Mouse (Mus musculus) cerebellum, adult 9-11 months (tissue): ENCODE measurements around the gene Stom.

ENCODE experiments used
- DNase-seq: peaks from one replicate; pipeline ENCODE4 v3.0.0; 2022

The Stom gene

DNA sequence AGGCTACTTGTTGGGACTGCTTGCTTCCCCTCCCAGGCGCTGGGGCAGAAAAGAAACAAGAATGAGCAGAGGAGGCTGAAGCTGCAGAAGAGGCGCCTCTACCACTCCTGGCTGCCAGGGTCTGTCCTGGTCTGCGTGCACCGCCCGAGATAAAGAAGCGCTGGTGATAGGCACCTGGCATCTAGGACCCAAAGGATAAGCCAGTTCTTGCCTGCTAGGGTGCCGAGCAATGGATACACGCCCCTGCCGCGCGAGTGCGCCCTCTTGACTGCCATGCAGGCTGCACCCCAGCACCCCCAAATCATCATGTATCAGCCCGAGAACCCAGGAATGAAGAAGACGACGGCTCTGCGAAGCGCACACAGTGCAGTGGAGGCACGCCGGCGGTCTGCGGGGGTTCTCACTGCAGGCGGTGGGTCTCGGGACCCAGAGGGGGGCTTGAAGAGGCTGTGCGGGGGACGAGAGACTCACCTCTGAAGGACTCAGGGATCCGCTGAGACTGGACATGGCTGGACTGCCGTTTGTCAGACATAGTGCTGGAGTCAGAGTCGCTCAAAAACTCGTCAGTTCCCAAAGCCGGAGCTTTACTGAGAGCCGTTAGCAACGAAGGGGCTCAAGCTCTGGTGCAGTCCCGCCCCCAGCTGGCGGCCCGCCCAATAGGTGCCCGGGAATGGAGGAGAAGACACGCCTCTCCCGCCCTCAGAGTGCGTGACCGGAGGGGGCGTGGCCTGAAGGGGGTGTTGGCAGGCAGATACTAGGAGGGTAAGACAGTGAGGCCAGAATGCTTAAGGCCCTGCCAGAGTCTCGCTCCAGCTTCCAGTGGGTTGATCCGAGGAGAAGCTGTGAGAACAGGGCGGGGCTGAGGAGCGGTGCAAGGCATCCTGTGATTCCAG, at the start of gene Stom:
Gene Stom, minus strand, starts transcription at position 589 of the 893 bp plus-strand sequence.
- DNase-seq, result peak; percentile 99

GRCm38 (mm10) chr2:35385441-35385871, 48.7 kb upstream of the Stom start:
- peak; percentile 17 for DNase-seq

DNA sequence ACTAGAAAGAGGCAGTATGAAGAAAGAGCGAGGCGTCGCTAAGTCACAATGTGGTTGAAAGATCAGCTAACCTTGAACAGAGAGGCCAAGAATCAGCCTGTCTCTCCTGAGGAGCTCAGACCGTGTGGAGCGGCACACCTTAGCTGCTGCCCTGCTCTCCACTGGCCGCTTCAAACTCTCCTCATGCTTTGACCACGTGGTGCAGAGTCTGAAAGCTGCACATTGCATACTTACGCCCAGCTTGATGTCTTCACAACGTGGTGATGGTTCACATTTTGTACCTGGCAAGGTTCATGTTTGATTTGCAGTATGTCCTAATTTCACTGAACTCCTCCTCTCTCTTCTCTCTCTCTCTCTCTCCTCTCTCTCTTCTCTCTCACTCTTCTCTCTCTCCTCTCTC, 42.5 kb upstream of the Stom start:
- DNase-seq, result no peak

DNA sequence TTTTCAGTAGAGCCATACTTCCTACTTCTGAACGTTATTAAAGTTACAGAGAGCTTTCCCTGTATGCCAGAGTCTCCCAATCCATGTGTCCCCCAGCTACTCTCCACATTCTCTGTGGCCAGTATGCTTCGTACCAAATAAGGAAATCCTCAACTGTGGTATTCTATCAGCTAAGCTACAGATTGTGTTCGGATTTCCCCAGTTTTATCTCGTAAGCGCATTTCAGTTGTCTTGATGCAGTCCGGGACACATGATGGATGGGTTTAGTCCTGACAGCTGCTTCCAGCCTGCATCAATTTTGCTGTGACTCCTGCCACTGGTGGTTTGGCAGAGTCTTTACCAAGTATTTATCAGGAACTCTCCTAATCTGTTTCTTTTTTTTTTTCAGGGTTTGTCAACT, 40.8 kb upstream of the Stom start:
- no peak for DNase-seq

DNA sequence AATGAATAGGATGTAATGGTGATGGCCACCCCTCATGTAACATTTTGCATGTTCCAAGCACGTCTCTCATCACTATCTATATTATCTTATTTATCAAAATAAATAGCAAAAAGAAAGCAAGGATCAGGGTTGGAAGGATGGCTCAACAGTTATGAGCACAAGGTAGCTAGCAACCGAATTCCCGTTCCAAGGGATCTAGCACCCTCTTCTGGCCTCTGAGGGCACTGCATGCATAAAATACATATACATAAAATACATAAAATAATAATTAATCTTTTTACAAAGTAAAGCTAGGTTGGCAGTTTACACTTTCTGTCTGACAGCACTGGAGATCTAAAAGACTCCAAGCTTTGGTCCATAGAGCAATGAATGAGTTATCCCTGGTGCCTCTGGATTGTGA, 36.2 kb upstream of the Stom start:
- DNase-seq, result no peak

GRCm38 (mm10) chr2:35370686-35371085, 33.9 kb upstream of the Stom start:
- DNase-seq, result no peak

GRCm38 (mm10) chr2:35367629-35368028, 30.9 kb upstream of the Stom start, which contains the start of gene 4930568D16Rik:
4930568D16Rik (minus strand) TSS chr2:35367729.
- no peak for DNase-seq

- DNase-seq, result no peak
These were observed 12.4 kb upstream of the Stom start for GRCm38 (mm10) chr2:35349184-35349583.

DNA sequence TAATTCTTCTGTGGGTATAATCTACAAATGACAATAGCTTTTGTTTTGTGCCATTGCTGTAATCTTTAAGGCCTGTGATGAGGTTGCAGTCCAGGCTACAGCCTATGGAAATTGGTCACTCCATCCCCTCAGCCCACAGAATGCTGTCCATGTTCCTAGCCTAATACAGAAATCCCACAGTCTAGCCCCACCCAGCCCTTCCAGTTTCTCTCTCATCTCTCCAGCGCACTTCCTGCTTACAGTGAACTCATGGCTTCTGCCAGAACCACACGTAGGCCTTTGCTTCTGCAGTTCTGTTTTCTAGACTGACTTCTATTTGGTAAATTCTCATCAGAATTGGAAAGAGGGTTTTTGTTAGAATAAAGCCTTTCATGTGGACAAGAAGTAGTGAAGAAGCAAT, 9.2 kb upstream of the Stom start:
- no peak for DNase-seq

- DNase-seq, result no peak
These were observed 5.8 kb upstream of the Stom start for GRCm38 (mm10) chr2:35342605-35343004.

GRCm38 (mm10) chr2:35338707-35339106, 1.9 kb upstream of the Stom start:
- no peak for DNase-seq

GRCm38 (mm10) chr2:35338036-35338435, 1.3 kb upstream of the Stom start:
- DNase-seq, result no peak

DNA sequence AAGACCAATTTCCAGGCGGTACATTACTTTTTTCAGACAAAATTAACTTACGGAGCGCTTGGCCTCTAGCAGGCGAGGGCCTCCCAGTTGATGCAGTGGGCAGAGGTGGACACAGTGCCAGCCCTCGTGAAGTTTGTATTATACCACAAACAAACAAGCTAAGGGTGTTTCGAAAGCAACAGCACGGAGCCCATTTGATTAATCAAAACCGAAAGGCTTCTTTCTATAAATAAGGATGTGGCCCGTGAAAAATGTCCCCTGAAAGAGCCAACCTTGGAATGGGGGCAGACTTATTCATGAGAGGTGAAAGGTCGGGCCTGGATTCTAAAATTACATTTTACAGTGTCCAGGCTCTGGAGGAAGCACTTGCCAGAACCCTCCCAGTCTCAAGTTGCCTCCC, 643 bp upstream of the Stom start:
- DNase-seq, result no peak

DNA sequence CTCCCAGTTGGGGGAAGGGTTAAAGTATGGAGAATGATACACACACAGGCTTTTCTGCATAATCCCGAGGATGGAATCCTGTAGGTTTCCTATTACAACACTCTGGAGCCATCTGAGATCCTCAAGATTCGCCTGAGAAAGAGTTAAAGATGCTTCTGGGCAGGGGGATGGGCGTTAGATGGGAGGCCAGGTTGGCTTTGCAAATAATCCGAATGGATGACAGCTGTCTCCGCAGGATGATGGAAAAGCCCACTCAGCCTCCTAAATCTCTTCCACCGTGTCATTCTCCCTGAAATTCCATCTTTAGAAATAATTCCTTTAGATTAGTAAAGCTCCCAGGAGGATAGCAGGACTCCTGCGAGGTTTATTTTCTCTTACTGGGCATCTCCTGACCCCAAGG, 1.2 kb downstream of the Stom start:
- DNase-seq, result no peak

- no peak for DNase-seq
These were observed 3.1 kb downstream of the Stom start for GRCm38 (mm10) chr2:35333670-35334069.

- no peak for DNase-seq
These were observed 5.6 kb downstream of the Stom start for GRCm38 (mm10) chr2:35331205-35331604.

- no peak for DNase-seq
These were observed 7.7 kb downstream of the Stom start for GRCm38 (mm10) chr2:35329061-35329460.

GRCm38 (mm10) chr2:35328064-35328792, 8.5 kb downstream of the Stom start:
- peak; percentile 88 for DNase-seq

- DNase-seq, result no peak
These were observed 9.2 kb downstream of the Stom start for GRCm38 (mm10) chr2:35327583-35327982.

GRCm38 (mm10) chr2:35326931-35327330, 9.8 kb downstream of the Stom start:
- no peak for DNase-seq

DNA sequence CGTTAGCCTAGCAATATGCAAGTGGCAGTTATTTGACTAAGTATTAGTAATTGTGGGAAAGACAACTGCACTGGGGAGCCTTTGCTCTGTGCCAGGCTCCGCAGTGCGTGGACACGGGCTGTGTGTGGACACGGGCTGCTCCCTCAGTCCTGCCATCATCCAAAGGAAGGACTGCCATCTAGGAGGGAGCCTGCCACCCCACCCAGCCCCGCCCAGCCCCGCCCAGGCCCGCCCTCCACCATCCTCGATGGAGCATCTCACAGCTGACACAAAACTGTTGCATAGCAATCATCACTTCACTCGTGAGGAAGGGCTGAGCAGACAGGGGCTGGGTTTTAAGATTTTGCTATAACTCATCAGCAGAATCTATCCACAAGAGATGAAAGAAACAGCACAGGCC, 10.8 kb downstream of the Stom start:
- no peak for DNase-seq

GRCm38 (mm10) chr2:35322404-35323164, 14.2 kb downstream of the Stom start:
- peak; percentile 82 for DNase-seq

DNA sequence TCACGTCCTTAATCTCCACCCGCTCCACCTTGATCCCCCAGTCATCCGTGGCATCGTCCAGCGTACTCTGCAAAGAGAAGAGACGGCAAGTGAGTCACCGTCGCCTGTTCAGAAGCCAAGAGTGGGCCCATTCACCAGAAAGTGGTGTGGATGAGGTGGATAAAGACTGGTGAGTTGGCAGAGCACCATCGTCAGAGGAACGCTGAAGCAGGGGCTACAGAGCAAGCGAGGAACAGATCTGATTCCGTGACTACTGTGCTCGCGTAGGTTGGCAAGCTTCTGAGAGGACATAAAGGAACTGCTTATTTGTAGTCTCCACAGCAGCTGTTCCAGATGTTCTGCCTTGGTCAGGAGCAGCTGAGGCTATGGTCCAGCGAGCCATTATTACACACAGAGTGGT, 16.4 kb downstream of the Stom start:
- DNase-seq, result no peak
